Mouse (Mus musculus) cerebellum, adult 9-11 months (tissue): ENCODE data around the gene Il1rap.

Experiments
- DNase-seq: peaks from one replicate; pipeline ENCODE4 v3.0.0; 2022

Il1rap gene

GRCm38 (mm10) chr16:26623141-26623540, 41.6 kb downstream of the Il1rap start:
- no peak for DNase-seq

- no peak for DNase-seq
Measured at GRCm38 (mm10) chr16:26626065-26626464, 44.6 kb downstream of the Il1rap start.

- no peak for DNase-seq
Measured at GRCm38 (mm10) chr16:26634800-26635199, 53.3 kb downstream of the Il1rap start.

- no peak for DNase-seq
Measured at GRCm38 (mm10) chr16:26643077-26643476, 61.6 kb downstream of the Il1rap start.

- no peak for DNase-seq
Measured at GRCm38 (mm10) chr16:26646066-26646465, 64.6 kb downstream of the Il1rap start.

- DNase-seq: no peak
Measured at GRCm38 (mm10) chr16:26647036-26647435, 65.5 kb downstream of the Il1rap start.

- no peak for DNase-seq
Measured at GRCm38 (mm10) chr16:26662722-26663436, 81.4 kb downstream of the Il1rap start.

GRCm38 (mm10) chr16:26666401-26666800, 84.9 kb downstream of the Il1rap start:
- no peak for DNase-seq

- DNase-seq: no peak
Measured at GRCm38 (mm10) chr16:26669081-26669480, 87.6 kb downstream of the Il1rap start.

GRCm38 (mm10) chr16:26680381-26680780, 98.9 kb downstream of the Il1rap start:
- no peak for DNase-seq

- no peak for DNase-seq
Measured at GRCm38 (mm10) chr16:26689771-26690170, 108.3 kb downstream of the Il1rap start.

- no peak for DNase-seq
Measured at GRCm38 (mm10) chr16:26691294-26691693, 109.8 kb downstream of the Il1rap start.

GRCm38 (mm10) chr16:26698076-26698475, 116.6 kb downstream of the Il1rap start:
- DNase-seq: no peak

GRCm38 (mm10) chr16:26700440-26701103, 119.1 kb downstream of the Il1rap start:
- DNase-seq: no peak

GRCm38 (mm10) chr16:26705658-26706371, 124.3 kb downstream of the Il1rap start:
- no peak for DNase-seq

GRCm38 (mm10) chr16:26706503-26706902, 125.0 kb downstream of the Il1rap start:
- no peak for DNase-seq

GRCm38 (mm10) chr16:26710922-26711321, 129.4 kb downstream of the Il1rap start:
- DNase-seq: peak; percentile 12

GRCm38 (mm10) chr16:26713538-26714316, 132.2 kb downstream of the Il1rap start:
- no peak for DNase-seq

GRCm38 (mm10) chr16:26722464-26722863, 141.0 kb downstream of the Il1rap start:
- peak; percentile 8 for DNase-seq

- no peak for DNase-seq
Measured at GRCm38 (mm10) chr16:26723952-26724747, 142.6 kb downstream of the Il1rap start.

GRCm38 (mm10) chr16:26728139-26728538, 146.6 kb downstream of the Il1rap start:
- DNase-seq: no peak

GRCm38 (mm10) chr16:26730941-26731340, 149.4 kb downstream of the Il1rap start:
- no peak for DNase-seq
